Mouse (Mus musculus): ENCODE measurements around the gene Nkd1.

- TF ChIP-seq CTCF (IDR thresholded peaks at IDR 0.05; ENCODE audit: insufficient read depth, low read length), result no peak
- no peak for TF ChIP-seq POLR2A (IDR thresholded peaks at IDR 0.05; ENCODE audit: borderline replicate concordance, extremely low read depth, low read depth, low read length)
Measured at GRCm38 (mm10) chr8:88488391-88488829, 32.7 kb upstream of the Nkd1 start.

Measured in lung, adult 2 months (tissue).